9 mouse cellular contexts compared by ENCODE assay signal in genomic region chr9:56864216-56864729, GRCm38 (mm10). TPM values are rescaled to one million over a fixed set of nuclear protein-coding genes. Genes with fewer than 3 reads are reported as not detected.
A peak's percentile ranks its signal among the peaks of the same experiment; 100 is the strongest.
DNase-seq lines count a peak whose midpoint lies in the region; ATAC-seq and TF ChIP-seq lines count a peak whose summit lies in the region.
"Had no signal": no experiment of that assay in that cellular context is flagged by ENCODE, and none has a peak within 500 bp of the region (broad histone marks: within the 10 kb centered on the region; RNA-seq: fewer than 3 reads in every experiment).

Gene Odf3l1, minus strand, starts transcription at chr9:56864679.

- peak within 1 kb of the TSS; percentile 54 for H3K9ac ChIP-seq in lung, embryonic 14.5 days
- H3K9ac ChIP-seq in heart, embryonic 12.5 days: peak within 1 kb of the TSS; percentile 87
- H3K9ac ChIP-seq in neural tube, embryonic 14.5 days (replicated peaks; ENCODE audit: low read depth, low read length): no peak within 1 kb of the TSS

- peaks cover 41% of the 10 kb centered on the region for H3K4me1 ChIP-seq in lung, embryonic 14.5 days (ENCODE audit: insufficient read depth)
- peaks cover 70% of the 10 kb centered on the region for H3K4me1 ChIP-seq in heart, embryonic 12.5 days (replicated peaks)
- 0 out of 2 replicates have a peak, but pooled peaks cover 3% of the 10 kb centered on the region for H3K4me1 ChIP-seq in neural tube, embryonic 14.5 days (ENCODE audit: control insufficient read depth, insufficient read depth, low read length)

- WGBS in lung, embryonic 14.5 days: 8% methylated on average over 3 of the region's 3 CpGs
- 9% methylated on average over 3 of the region's 3 CpGs for WGBS in heart, embryonic 12.5 days
- 21% methylated on average over 3 of the region's 3 CpGs for WGBS in neural tube, embryonic 14.5 days

- no peaks in the 10 kb centered on the region; the same call in 1 of the 2 replicates for H3K27me3 ChIP-seq in lung, embryonic 14.5 days (ENCODE audit: insufficient read depth, low read length)
- H3K27me3 ChIP-seq in heart, embryonic 12.5 days (replicated peaks): no peaks in the 10 kb centered on the region; the same call in 1 of the 2 replicates
- H3K27me3 ChIP-seq in neural tube, embryonic 14.5 days (ENCODE audit: control insufficient read depth, insufficient read depth, low read length): peaks cover 5% of the 10 kb centered on the region

- H3K4me2 ChIP-seq in lung, embryonic 14.5 days: peak within 1 kb of the TSS; percentile 70
- H3K4me2 ChIP-seq in heart, embryonic 12.5 days: peak within 1 kb of the TSS; percentile 77
- peak within 1 kb of the TSS; percentile 30 for H3K4me2 ChIP-seq in neural tube, embryonic 14.5 days (ENCODE audit: low read depth, low read length)

- no peak for ATAC-seq in lung, embryonic 14.5 days (ENCODE audit: insufficient read depth)
- ATAC-seq in heart, embryonic 12.5 days (ENCODE audit: insufficient number of reproducible peaks, low FRiP score): no peak
- ATAC-seq in neural tube, embryonic 14.5 days (ENCODE audit: low read depth): no peak
- no peak for ATAC-seq in erythroid progenitor cell, adult 5-6 weeks (replicated peaks; ENCODE audit: low FRiP score, poor library complexity, severe bottlenecking)

- peak within 1 kb of the TSS; percentile 66 for H3K27ac ChIP-seq in lung, embryonic 14.5 days (ENCODE audit: low read depth)
- H3K27ac ChIP-seq in heart, embryonic 12.5 days (ENCODE audit: poor library complexity, severe bottlenecking): peak within 1 kb of the TSS; percentile 91
- H3K27ac ChIP-seq in neural tube, embryonic 14.5 days (ENCODE audit: low read depth, low read length): no peak within 1 kb of the TSS

- peak within 1 kb of the TSS; percentile 47 for H3K4me3 ChIP-seq in lung, embryonic 14.5 days (ENCODE audit: low read depth, low read length)
- peak within 1 kb of the TSS; percentile 68 for H3K4me3 ChIP-seq in heart, embryonic 12.5 days
- H3K4me3 ChIP-seq in neural tube, embryonic 14.5 days (ENCODE audit: low read depth, low read length): peak within 1 kb of the TSS; percentile 4; the same call in 1 of the 2 replicates

- DNase-seq in lung, embryonic 14.5 days: peak; percentile 72
- DNase-seq in lung, postnatal 14 days: no peak
- DNase-seq in kidney, postnatal 14 days: peak; percentile 56
- no peak for DNase-seq in retina, postnatal 1 day
- no peak for DNase-seq in spleen, adult 12 weeks (ENCODE audit: low spot score)

- no peaks in the 10 kb centered on the region for H3K9me3 ChIP-seq in lung, embryonic 14.5 days (ENCODE audit: low read depth, low read length)
- H3K9me3 ChIP-seq in heart, embryonic 12.5 days (replicated peaks): no peaks in the 10 kb centered on the region
- H3K9me3 ChIP-seq in neural tube, embryonic 14.5 days (ENCODE audit: control insufficient read depth, low read length): no peaks in the 10 kb centered on the region

- no peak for TF ChIP-seq CTCF in lung, embryonic 14.5 days (IDR thresholded peaks at IDR 0.05; ENCODE audit: low read depth)

- no peaks in the 10 kb centered on the region for H3K36me3 ChIP-seq in lung, embryonic 14.5 days (ENCODE audit: insufficient read depth)
- no peaks in the 10 kb centered on the region for H3K36me3 ChIP-seq in heart, embryonic 12.5 days
- no peaks in the 10 kb centered on the region for H3K36me3 ChIP-seq in neural tube, embryonic 14.5 days (ENCODE audit: control insufficient read depth, insufficient read depth, low read length)

RNA-seq across cellular contexts. Expression of gene Odf3l1, which starts in this region (rescaled TPM):
- 0.23 and 1.1 TPM in 2 replicates for polyA plus RNA-seq in lung, embryonic 14.5 days (2014; fragmentation: Nextera tagmentation; extraction: Ambion mirVana)
- 0.84 and 1.5 TPM in 2 replicates for polyA plus RNA-seq in heart, embryonic 12.5 days (2016; fragmentation: Nextera tagmentation; extraction: Ambion mirVana)
- polyA plus RNA-seq in neural tube, embryonic 14.5 days (2014; fragmentation: Nextera tagmentation; extraction: Ambion mirVana): 0.32 TPM in 1 of 2 replicates, not detected in the other
- total RNA-seq in erythroid progenitor cell, adult 5-6 weeks (2015; ENCODE audit: low replicate concordance): not detected in 2 replicates
- not detected in 2 replicates for total RNA-seq in erythroid progenitor cell, adult 5-6 weeks (2017; ENCODE audit: low replicate concordance)
- total RNA-seq: liver, adult 2 months had no signal

Comparison
In these comparisons a context has a peak if more than half of its experiments do, and no peak if none do; other contexts are left out.
1. DNase-seq: peak in lung, embryonic 14.5 days (single experiment) and kidney, postnatal 14 days (single experiment); none in lung, postnatal 14 days (single experiment), retina, postnatal 1 day (single experiment) and spleen, adult 12 weeks (single experiment).
2. H3K4me3 ChIP-seq: peak in every context shown above with its lines; median percentile 68 in heart, embryonic 12.5 days; 47 in lung, embryonic 14.5 days; 4 in neural tube, embryonic 14.5 days.
3. Peak in every context shown above with its lines, with median percentiles within 50 percentile points of each other: H3K4me2 ChIP-seq.